Mouse (Mus musculus): ENCODE results near the gene Rnf144a.

The Rnf144a gene

GRCm38 (mm10) chr12:26323783-26324364, 91.2 kb downstream of the Rnf144a start:
- no peak for DNase-seq (ENCODE audit: low read depth, low spot score)

GRCm38 (mm10) chr12:26316261-26316660, 98.8 kb downstream of the Rnf144a start:
- no peak for DNase-seq (ENCODE audit: low read depth, low spot score)

DNA sequence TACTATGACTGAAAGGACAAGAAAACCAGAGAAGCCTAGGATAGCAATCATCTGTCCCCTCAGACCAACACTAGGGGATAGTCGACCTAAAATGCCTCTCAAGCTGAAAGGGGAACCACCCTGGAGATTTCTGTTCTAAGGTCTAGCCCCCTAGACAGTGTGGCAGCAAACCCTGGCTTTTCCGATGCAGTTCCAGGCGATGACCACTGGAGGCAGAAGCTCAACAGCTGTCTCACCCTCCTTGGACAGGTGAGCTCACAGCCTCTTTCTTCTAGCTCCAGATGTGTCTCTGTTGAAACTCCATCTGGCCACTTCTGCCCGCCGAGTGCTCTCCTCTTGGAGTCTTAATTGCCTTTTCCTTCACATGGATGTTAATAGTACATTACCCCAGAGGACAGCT, 100.1 kb downstream of the Rnf144a start:
- peak; percentile 3 for DNase-seq (ENCODE audit: low read depth, low spot score)

DNA sequence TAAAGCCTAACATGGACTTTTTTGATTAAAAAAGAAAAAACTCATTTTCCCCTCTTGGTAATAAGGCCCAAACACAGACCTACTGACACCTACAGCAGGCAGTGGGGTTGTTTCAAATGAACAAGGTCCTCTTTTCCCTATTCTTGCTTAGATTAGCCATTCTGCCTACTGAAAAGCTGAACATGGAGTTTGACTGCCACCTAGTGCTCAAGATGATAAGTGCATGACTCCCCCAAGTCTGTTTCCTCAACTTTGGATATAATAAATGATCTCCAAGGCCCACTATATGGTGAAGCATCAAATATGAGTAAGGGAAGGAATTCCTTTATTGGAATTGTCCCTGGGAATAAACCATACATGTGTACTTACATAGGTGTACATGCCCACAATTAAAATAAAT, 103.5 kb downstream of the Rnf144a start:
- DNase-seq (ENCODE audit: low read depth, low spot score): peak; percentile 11

DNA sequence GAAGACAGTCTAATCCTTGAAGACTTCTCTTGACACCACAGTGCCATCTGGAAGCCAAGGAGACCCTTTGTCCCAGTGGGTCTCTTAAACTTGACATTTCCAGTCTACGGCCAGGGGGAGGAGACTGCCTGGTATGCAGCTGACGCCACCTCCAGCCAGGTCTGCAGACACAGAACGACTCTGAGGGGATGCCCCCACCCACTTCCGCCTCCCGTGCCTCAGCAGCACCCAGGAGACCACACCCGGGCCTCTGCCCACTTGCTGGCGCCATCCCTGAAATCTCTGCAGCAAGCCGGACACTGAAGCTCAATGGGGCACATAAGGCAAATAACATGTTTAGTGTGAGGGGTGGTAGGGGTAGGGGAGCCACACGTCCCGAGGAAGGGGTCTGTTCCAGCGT, 104.8 kb downstream of the Rnf144a start:
- no peak for DNase-seq (ENCODE audit: low read depth, low spot score)

DNA sequence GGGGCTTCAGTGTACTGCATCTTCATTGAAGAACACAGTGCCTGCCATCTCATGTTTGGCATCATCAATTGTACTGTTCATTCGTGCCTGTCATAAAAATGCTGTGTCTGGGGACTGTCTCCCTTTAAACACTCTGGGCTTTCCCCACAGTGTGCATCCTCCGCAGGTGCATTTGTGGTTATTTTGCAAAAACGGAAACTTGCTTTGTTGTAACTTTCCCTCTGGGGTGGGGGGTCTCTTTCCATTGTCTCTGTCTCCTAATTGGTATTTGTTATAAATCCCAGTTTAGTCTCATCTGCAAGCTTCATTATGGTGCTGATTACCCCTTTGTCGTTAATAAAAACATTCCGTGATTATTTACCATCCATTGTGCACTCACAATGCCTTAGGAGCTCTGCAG, 112.2 kb downstream of the Rnf144a start:
- DNase-seq (ENCODE audit: low read depth, low spot score): no peak

DNA sequence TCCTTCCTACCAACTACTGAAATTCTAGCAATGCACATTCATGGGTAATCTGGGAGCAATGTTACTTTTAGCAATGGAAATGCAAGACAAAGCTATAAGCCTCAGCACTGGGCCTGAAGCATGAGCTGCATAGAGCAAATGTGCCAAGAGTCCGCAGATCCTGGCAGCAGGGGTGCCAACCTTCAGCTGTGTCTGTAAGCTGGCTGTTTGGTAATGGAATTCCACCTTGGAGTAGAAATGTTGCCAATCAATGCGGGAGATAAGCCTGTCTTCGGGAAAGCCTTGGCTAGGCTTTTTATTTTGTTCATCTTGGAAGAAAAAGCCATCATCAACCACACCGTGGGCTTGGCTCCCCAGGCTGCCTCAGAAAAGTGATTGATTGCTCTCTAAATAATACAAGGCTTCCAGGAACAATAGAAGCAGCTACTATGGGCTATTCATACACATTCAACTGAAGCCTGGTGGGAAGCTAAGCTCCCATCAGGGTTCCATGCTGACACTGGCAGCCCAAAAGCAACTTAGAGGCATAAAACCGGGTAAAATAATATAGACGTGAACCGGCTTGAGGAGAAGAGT, 115.5 kb downstream of the Rnf144a start:
- DNase-seq (ENCODE audit: low read depth, low spot score): no peak

DNA sequence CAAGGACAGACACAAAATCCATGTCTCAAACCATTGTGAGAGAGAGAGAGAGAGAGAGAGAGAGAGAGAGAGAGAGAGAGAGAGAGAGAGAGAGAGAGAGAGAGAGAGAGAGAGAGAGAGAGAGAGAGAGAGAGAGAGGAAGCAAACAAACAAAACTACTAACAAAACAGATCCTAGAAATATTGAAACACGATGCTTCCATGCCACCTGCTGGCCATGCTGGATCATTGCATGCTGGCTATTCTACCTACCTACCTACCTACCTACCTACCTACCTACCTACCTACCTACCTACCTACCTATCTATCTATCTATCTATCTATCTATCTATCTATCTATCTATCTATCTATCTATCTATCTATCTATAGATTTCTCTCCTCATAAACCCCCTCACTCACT, 119.1 kb downstream of the Rnf144a start:
- DNase-seq (ENCODE audit: low read depth, low spot score): peak; percentile 2

DNA sequence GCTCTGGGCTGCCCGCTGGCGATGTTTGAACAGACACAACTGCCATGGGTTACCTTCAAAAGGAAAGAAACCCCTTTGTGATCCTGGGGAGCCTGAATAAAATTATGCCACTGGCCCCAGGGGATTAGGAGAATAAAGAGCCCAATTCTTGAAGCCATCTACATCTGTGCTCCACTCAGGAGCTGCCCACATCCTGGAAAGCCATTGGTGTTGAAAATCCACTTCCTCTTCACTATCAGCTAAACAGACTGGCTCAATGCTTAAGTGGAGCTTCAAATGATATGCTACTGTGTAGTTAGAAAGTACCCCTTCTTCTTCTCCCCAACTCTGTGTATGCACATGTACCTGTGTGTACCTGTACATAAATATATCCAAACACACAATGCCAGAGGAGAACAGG, 125.9 kb downstream of the Rnf144a start:
- DNase-seq (ENCODE audit: low read depth, low spot score): no peak

DNA sequence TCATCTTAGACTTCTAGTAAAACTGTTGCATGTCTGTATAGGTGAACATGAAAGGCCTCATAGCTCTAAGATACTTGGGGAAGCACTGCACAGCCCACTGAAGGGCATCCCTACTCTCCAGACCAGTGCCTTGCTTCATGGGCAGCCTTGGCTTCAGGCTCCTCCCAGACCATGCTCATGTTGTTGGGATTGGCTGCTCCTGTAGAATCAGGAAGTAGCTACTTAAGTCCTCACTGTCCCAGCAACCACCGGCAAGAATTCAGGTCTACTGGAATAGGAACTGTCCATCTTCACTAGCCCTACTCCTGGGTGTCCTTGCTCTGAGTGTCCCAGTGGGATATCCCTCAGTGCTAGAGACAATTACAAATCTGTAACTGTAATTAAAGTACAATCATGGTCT, 126.7 kb downstream of the Rnf144a start:
- no peak for DNase-seq (ENCODE audit: low read depth, low spot score)

GRCm38 (mm10) chr12:26285939-26286338, 129.1 kb downstream of the Rnf144a start:
- DNase-seq (ENCODE audit: low read depth, low spot score): no peak

DNA sequence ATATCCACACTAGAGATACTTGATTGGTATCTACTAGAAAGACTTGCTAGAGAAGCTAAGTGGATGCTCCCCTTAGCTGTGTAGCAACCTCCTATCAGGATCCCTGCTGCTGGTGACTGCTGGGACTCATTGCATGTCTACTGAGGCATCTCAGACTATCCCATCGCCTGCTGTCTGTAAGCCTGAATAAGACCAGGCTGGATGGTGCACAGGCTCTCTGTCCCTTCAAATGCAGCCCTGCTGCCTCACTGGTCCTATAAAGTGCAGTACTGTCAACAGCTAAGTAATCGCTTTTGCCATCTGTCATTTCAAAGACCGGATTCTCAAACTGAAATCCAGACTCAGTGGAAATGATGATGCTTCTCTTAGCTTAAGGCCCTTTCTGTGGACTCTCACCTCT, 129.6 kb downstream of the Rnf144a start:
- no peak for DNase-seq (ENCODE audit: low read depth, low spot score)

DNA sequence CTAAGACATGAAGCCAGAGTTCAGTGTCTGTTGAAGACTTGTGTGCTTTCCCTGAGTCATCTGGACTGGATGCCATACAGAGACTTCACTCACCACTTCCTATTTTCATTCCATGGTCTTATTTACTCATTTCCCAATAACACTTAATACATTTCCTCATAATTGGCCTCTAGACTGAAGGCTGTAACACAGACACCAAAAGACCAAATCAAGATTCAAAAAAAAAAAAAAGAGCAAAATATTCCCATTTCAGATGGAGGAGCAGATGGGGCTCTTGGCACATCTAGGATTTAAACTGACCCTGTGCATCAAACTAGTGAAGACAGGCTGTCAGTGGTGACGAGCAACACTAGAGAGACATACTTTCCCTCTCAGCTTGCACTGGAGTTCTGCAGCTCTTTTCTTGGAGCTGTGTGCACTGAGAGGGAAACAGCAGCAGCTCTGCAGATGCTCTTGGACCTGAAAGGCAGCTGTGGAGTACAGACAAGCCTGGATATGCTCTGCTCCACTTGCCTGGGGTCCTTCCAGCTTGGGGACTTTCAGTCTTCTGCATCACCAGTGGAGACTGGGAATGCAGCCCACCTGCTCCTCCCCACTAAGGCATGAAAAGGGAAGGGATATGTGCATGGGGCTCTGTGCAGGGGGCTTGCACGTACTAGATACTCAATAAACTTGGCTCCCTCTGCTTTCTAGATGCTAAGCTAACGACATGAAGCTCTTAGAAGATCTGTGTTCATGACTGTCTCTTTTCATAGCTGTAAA, 134.2 kb downstream of the Rnf144a start:
- no peak for DNase-seq (ENCODE audit: low read depth, low spot score)

GRCm38 (mm10) chr12:26277002-26277669, 137.9 kb downstream of the Rnf144a start:
- no peak for DNase-seq (ENCODE audit: low read depth, low spot score)

DNA sequence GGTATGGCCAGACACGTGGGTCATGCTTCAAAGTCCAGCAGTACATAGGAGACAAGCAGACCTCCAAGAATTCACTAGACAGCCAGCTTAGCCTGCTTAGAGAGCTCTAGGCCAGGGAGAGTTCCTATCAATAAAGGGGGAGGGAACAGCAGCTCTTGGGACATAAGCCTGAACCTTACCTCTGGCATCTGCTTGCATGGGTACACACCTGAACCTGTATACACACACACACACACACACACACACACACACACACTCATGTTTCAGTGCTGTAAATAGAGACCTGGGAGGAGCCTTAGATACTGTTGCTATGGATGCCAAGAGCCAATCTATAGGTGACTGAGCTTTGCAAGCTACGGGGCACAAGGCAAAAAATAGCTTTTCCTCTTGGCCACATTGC, 138.5 kb downstream of the Rnf144a start:
- no peak for DNase-seq (ENCODE audit: low read depth, low spot score)

Measured in A20 (cell line).